Mouse (Mus musculus) liver, adult 2 months (tissue): ENCODE measurements around the gene Cenpc1.

Experiments used
- CTCF ChIP-seq: fragments of 200-500 bp; IDR thresholded peaks from 2 replicates; pipeline ENCODE4 v1.5.1; 2011; ENCODE audit warnings: low read depth, low read length, control low read depth
- POLR2A ChIP-seq: fragments of 200-500 bp; IDR thresholded peaks from 2 replicates; pipeline ENCODE4 v1.6.1; 2011; ENCODE audit warnings: low read length, control low read depth; ENCODE audit not compliant: insufficient read depth; ENCODE audit errors: extremely low read depth

DNA sequence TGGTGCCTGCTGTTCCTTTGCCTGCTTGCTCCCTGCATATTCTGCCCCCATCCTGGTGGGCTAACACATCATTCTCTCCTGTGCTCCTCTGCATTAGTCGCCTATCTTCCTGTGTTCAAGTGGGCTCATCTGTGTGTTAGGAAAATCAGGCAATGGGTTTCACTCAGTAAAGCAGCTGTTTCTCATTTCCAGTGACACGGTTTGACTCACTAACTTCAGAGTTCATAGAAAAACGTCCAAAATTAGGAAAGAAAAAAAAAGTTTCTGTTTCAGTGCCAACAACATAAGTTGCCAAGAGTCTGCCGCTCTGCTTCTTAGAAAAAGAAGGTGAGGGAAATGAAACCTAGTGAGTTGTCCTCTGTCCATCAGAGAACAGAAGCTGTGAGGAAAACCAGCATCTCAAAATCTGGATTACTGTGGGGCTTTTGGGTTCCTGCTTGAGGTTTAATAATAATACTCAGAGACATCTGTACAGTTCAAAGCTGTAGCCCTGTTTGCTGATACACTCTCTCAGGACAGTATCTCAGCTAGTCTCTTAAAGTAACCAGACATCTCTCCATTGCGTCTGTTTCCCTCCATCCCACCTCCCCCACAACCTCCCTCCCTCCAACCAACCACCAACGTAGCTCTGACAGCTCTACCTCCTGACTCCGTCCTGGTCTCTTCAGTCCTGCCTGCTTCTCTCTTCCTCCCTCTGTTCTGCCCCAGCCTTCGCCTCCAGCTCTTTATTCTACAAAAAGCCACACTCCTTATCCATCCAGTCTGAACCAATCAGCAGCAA, 87.5 kb downstream of the Cenpc1 start:
- TF ChIP-seq POLR2A (no peak), CTCF (no peak)
